Mouse (Mus musculus): Measurements from ENCODE around the gene Kcnh8.

DNA sequence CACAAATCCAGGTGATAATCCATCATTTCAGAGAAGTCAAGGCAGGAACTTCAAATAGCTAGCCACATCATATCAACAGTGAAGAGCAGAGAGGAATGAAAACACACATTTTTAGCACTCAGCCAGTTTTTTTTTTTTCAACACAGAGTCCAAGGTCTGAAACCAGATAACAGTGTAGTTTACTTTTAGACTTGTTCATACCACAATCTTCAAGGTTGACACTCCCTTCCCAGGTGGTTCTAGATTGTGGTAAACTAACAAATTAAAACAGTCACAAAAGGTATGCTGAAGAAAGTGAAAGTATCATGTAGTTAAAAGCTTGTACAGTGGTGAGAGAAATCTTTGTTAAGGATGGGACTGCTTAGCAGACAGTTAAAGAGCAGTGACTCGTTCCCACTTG, 216.5 kb downstream of the Kcnh8 start:
- TF ChIP-seq POLR2A (IDR thresholded peaks at IDR 0.05; ENCODE audit: insufficient read length, low read depth) (no peak), POLR2AphosphoS2 (IDR thresholded peaks at IDR 0.05; ENCODE audit: insufficient read length, low read depth) (no peak), MAX (IDR thresholded peaks at IDR 0.05; ENCODE audit: low read depth) (no peak)

Data from myocyte (in vitro differentiated cells).